Mouse (Mus musculus) brown adipose tissue, adult 24 weeks (tissue): ENCODE data around the gene Tmc7. TPM values are rescaled to one million over a fixed set of nuclear protein-coding genes. Genes with fewer than 3 reads are reported as not detected.
A peak's percentile ranks its signal among the peaks of the same experiment; 100 is the strongest.

ENCODE experiments used
- H3K27ac ChIP-seq: fragments of 200-500 bp; replicated peaks from 2 replicates; pipeline ENCODE4 v1.5.1; 2012; ENCODE audit warnings: low read depth, mild to moderate bottlenecking, low read length
- H3K4me1 ChIP-seq: fragments of 200-500 bp; 2 replicates; pipeline ENCODE4 v1.6.1; 2012; ENCODE audit warnings: low read length, mixed read lengths; ENCODE audit not compliant: control insufficient read depth, insufficient read depth, insufficient read length
- H3K4me3 ChIP-seq: fragments of 200-500 bp; 2 replicates; pipeline ENCODE4 v1.5.1; 2012; ENCODE audit warnings: low read depth, mild to moderate bottlenecking, low read length, moderate library complexity; ENCODE audit not compliant: insufficient read depth
- polyA plus RNA-seq: library from polyadenylated mRNA; stranded (reverse); fragments of >200 nt; gene quantifications from 2 replicates; pipeline ENCODE4 v1.2.4, GENCODE M21; 2012; ENCODE audit not compliant: missing spikeins, insufficient read depth, insufficient read length

The Tmc7 gene
- polyA plus RNA-seq, 1 experiment = 2.3 TPM

GRCm38 (mm10) chr7:118553881-118554280 is 30.7 kb downstream of the Tmc7 start:
- Histone ChIP-seq H3K27ac (no peak overlapping the region), H3K4me1 (no peaks in the 10 kb centered on the region)

GRCm38 (mm10) chr7:118547451-118547850 is 37.1 kb downstream of the Tmc7 start:
- Histone ChIP-seq H3K4me3 (no peak overlapping the region), H3K4me1 (no peaks in the 10 kb centered on the region), H3K27ac (no peak overlapping the region)

More at GRCm38 (mm10) chr7:118553881-118554280, 30.7 kb downstream of the Tmc7 start:
- H3K4me3 ChIP-seq = no peak overlapping the region

- Histone ChIP-seq H3K27ac (no peak overlapping the region), H3K4me3 (no peak overlapping the region), H3K4me1 (no peaks in the 10 kb centered on the region)
Observed at GRCm38 (mm10) chr7:118544128-118544527, 40.4 kb downstream of the Tmc7 start.

- Histone ChIP-seq H3K27ac (peak overlapping the region; percentile 86), H3K4me3 (no peak overlapping the region), H3K4me1 (no peaks in the 10 kb centered on the region)
Observed at GRCm38 (mm10) chr7:118535076-118535475, 49.5 kb downstream of the Tmc7 start.

- Histone ChIP-seq H3K27ac (peak overlapping the region; percentile 79), H3K4me1 (no peaks in the 10 kb centered on the region), H3K4me3 (no peak overlapping the region)
Observed at GRCm38 (mm10) chr7:118534326-118534725, 50.2 kb downstream of the Tmc7 start.

GRCm38 (mm10) chr7:118533178-118533578 is 51.4 kb downstream of the Tmc7 start, which contains the start of gene Coq7:
Gene Coq7, minus strand, starts transcription at chr7:118533356.
- Histone ChIP-seq H3K4me3 (peak within 1 kb of the TSS; percentile 87), H3K4me1 (no peaks in the 10 kb centered on the region), H3K27ac (peak within 1 kb of the TSS; percentile 99)

- H3K4me1 ChIP-seq = no peaks in the 10 kb centered on the region
- H3K27ac ChIP-seq = peak overlapping the region; percentile 99
- peak overlapping the region; percentile 87 for H3K4me3 ChIP-seq
Observed at GRCm38 (mm10) chr7:118532519-118533177, 51.9 kb downstream of the Tmc7 start.

GRCm38 (mm10) chr7:118526967-118527366 is 57.6 kb downstream of the Tmc7 start:
- H3K27ac ChIP-seq = no peak overlapping the region
- no peak overlapping the region for H3K4me3 ChIP-seq
- H3K4me1 ChIP-seq = no peaks in the 10 kb centered on the region

- Histone ChIP-seq H3K27ac (no peak overlapping the region), H3K4me1 (no peaks in the 10 kb centered on the region)
Observed at GRCm38 (mm10) chr7:118522077-118522476, 62.5 kb downstream of the Tmc7 start.

GRCm38 (mm10) chr7:118519661-118520060 is 64.9 kb downstream of the Tmc7 start:
- H3K4me1 ChIP-seq = no peaks in the 10 kb centered on the region
- no peak overlapping the region for H3K4me3 ChIP-seq
- H3K27ac ChIP-seq = no peak overlapping the region

More at GRCm38 (mm10) chr7:118522077-118522476, 62.5 kb downstream of the Tmc7 start:
- H3K4me3 ChIP-seq = no peak overlapping the region

GRCm38 (mm10) chr7:118518687-118519086 is 65.8 kb downstream of the Tmc7 start:
- H3K4me3 ChIP-seq = no peak overlapping the region
- H3K27ac ChIP-seq = no peak overlapping the region
- no peaks in the 10 kb centered on the region for H3K4me1 ChIP-seq

GRCm38 (mm10) chr7:118517819-118518218 is 66.7 kb downstream of the Tmc7 start:
- Histone ChIP-seq H3K4me3 (no peak overlapping the region), H3K27ac (no peak overlapping the region), H3K4me1 (no peaks in the 10 kb centered on the region)

- Histone ChIP-seq H3K4me1 (no peaks in the 10 kb centered on the region), H3K27ac (no peak overlapping the region), H3K4me3 (no peak overlapping the region)
Observed at GRCm38 (mm10) chr7:118508556-118508955, 76.0 kb downstream of the Tmc7 start.

GRCm38 (mm10) chr7:118503844-118504243 is 80.7 kb downstream of the Tmc7 start:
- Histone ChIP-seq H3K4me1 (no peaks in the 10 kb centered on the region), H3K4me3 (no peak overlapping the region), H3K27ac (no peak overlapping the region)

- no peak overlapping the region for H3K27ac ChIP-seq
- no peaks in the 10 kb centered on the region for H3K4me1 ChIP-seq
- H3K4me3 ChIP-seq = no peak overlapping the region
Observed at GRCm38 (mm10) chr7:118502333-118502732, 82.2 kb downstream of the Tmc7 start.

- Histone ChIP-seq H3K27ac (no peak overlapping the region), H3K4me1 (no peaks in the 10 kb centered on the region), H3K4me3 (no peak overlapping the region)
Observed at GRCm38 (mm10) chr7:118499784-118500435, 84.6 kb downstream of the Tmc7 start.
